Mouse (Mus musculus): ENCODE measurements around the gene Ppp1r12b.

DNA sequence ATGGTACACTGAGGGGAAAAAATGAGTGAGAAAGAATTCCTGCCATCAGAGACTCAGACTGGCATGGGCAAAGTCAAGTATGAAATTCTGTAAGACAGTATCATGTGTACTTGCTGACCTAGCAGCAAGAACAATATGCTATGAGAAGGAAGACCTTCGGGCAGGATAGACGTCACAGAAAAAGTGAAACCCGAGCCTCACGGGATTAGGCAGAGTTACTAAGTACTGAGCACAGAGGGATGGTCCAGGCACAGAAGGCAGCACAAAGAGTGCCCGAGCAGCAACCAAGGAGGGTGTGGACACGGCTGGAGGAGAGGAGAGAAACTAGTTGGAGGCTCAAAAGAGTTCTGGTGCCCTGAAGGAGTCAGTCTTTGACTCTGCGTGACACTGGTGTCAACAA lies 23.3 kb downstream of the Ppp1r12b start:
- TF ChIP-seq POLR2A (IDR thresholded peaks at IDR 0.05; ENCODE audit: low read depth, low read length) (no peak), CTCF (IDR thresholded peaks at IDR 0.05; ENCODE audit: extremely low read depth, insufficient read depth, insufficient read length, insufficient replicate concordance) (no peak)

Data from spleen, adult 2 months (tissue).